In genomic region chr10:29708653-29709052, GRCm38 (mm10) we compare ENCODE assay signal across 28 mouse cellular contexts.
"Had no signal": no experiment of that assay in that cellular context is flagged by ENCODE, and none has a peak within 500 bp of the region (broad histone marks: within the 10 kb centered on the region; RNA-seq: fewer than 3 reads in every experiment).

No protein-coding gene starts in this region.

- H3K36me3 ChIP-seq: heart, embryonic 13.5 days; heart, embryonic 15.5 days; hindbrain, embryonic 13.5 days; hindbrain, embryonic 15.5 days; kidney, embryonic 15.5 days; limb, embryonic 10.5 days; limb, embryonic 12.5 days; liver, embryonic 13.5 days had no signal

- H3K9ac ChIP-seq: heart, embryonic 13.5 days; heart, embryonic 15.5 days; hindbrain, embryonic 13.5 days; hindbrain, embryonic 15.5 days; kidney, embryonic 15.5 days; limb, embryonic 12.5 days; liver, embryonic 13.5 days had no signal

- ATAC-seq: hindbrain, postnatal 0 days; intestine, embryonic 16.5 days had no signal

- H3K4me2 ChIP-seq: heart, embryonic 11.5 days; heart, embryonic 13.5 days; heart, embryonic 15.5 days; hindbrain, embryonic 13.5 days; hindbrain, embryonic 15.5 days; kidney, embryonic 15.5 days; limb, embryonic 12.5 days; liver, embryonic 11.5 days; liver, embryonic 13.5 days had no signal

- DNase-seq: gastrocnemius, adult 2 months; gastrocnemius, postnatal 10 days; gastrocnemius, postnatal 25 days; heart, adult 11 months; heart, adult 2 months; heart, postnatal 14 days; heart, postnatal 36 days; kidney, adult 11 months; kidney, adult 2 months; kidney, adult 9 months; kidney, postnatal 25 days; kidney, postnatal 4 days; liver; liver, embryonic 13.5 days had no signal

- H3K4me1 ChIP-seq: heart, embryonic 15.5 days; hindbrain, embryonic 13.5 days; hindbrain, embryonic 15.5 days; kidney, embryonic 15.5 days; liver, embryonic 13.5 days had no signal

- H3K27me3 ChIP-seq: heart, embryonic 13.5 days; heart, embryonic 15.5 days; hindbrain, embryonic 13.5 days; hindbrain, embryonic 15.5 days; kidney, embryonic 15.5 days; limb, embryonic 12.5 days; liver, embryonic 13.5 days had no signal

- H3K4me3 ChIP-seq: gastrocnemius, adult 2 months; heart, adult 2 months; heart, embryonic 13.5 days; heart, embryonic 15.5 days; hindbrain, embryonic 13.5 days; hindbrain, embryonic 15.5 days; kidney, embryonic 15.5 days; layer of hippocampus, adult 2 months; left cerebral cortex, adult 2 months; limb, embryonic 10.5 days; limb, embryonic 12.5 days; liver, embryonic 13.5 days had no signal

- H3K9me3 ChIP-seq: heart, embryonic 13.5 days; heart, embryonic 15.5 days; hindbrain, embryonic 13.5 days; hindbrain, embryonic 15.5 days; kidney, embryonic 15.5 days; limb, embryonic 10.5 days; limb, embryonic 12.5 days; liver, embryonic 13.5 days had no signal

- H3K27ac ChIP-seq: gastrocnemius, adult 2 months; heart, adult 2 months; heart, embryonic 13.5 days; heart, embryonic 15.5 days; hindbrain, embryonic 13.5 days; hindbrain, embryonic 15.5 days; hindbrain, postnatal 0 days; kidney, embryonic 15.5 days; kidney, postnatal 0 days; layer of hippocampus, adult 2 months; left cerebral cortex, adult 2 months; limb, embryonic 10.5 days; limb, embryonic 12.5 days; liver, embryonic 13.5 days had no signal
